Mouse (Mus musculus) cerebellum, postnatal 4 days (tissue): ENCODE measurements at regions not wholly inside any gene's neighbourhood (a gene's known extent, or its start where the extent isn't known, plus 50 kb on each side); places are given as distances from the start of the nearest gene placed in this dataset.

Source experiments
- DNase-seq, 2 experiments: peaks; one replicate each; pipeline ENCODE4 v3.0.0; 2022; ENCODE audit warnings: low spot score in 2 of 2, mixed read lengths in 1 of 2

DNA sequence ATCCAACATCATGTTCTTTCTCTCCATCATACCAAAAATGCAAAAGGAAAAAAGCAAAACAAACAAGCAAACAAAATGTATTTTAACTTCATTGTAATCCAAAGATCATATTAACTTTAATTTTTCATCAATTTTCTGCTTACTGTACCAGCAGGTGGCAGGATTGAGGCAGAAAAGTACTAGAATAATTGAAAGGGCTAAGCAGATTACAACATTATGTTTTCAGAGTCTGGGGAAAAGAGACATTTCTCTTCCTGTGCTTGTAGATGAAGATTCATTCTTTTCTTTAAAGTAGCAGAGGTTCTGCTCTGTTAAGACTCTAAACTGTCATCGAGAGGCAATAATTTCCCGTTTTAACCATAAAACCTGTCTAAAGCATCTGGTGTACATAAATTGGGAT, 394.7 kb upstream of the Slitrk6 start:
- DNase-seq: peak in 1 of 2 experiments; percentile 36

DNA sequence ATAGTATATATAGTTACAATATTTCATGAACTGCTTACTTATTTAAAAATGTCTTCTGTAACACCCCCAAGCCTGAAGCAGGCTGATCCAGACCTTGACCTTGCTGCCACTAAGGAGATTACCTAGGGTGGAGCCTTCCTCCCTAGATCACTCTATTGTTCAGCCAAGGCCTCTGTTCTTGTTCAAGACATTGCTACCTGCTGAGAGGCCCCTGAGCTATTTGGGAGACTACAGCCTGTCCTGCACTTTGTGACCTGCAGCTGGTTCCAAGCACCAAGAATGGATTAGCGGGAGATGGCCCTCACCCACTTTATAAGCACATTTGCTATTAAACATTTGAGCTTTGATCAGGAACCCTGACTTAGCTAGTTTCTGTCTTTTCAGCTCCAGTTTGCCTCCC, 361.7 kb upstream of the Slitrk6 start:
- no peak for DNase-seq

DNA sequence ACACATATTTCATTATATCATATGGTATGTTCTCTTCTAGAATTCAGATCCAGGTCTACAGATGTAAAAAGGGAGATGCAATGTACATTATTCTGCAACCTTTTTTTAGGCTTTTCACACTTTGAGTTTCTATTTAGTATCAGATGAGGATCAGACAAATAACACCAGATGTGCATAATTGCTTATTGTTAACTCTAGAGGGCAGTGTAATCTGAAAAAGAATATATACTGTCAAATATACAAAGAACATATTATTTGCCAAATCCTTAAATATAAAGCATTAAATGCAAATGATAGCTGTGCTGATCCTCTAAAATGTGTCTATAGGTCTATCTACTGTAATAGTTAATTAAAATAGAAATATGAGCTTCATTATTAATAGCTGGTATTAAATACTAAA, 348.6 kb upstream of the Slitrk6 start:
- DNase-seq: no peak

DNA sequence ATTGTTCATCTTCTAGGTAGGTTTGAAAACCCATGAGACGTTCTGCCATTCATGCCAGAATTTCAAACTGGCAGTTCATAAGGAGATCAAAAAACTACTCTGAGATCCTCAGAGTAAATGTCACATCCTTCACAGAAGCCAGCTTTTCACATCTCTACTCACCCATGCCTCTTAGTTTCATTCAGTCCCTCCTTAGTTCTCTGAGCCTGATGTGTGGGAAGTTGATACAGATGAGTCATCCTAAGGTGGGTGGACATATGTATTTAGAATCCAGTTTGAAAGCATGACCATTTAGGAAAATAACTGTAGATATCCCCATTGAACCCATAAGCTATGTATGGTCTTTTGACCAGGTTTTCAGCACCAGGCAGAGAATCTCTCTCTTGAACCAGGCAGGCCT, 345.3 kb upstream of the Slitrk6 start:
- DNase-seq: no peak

DNA sequence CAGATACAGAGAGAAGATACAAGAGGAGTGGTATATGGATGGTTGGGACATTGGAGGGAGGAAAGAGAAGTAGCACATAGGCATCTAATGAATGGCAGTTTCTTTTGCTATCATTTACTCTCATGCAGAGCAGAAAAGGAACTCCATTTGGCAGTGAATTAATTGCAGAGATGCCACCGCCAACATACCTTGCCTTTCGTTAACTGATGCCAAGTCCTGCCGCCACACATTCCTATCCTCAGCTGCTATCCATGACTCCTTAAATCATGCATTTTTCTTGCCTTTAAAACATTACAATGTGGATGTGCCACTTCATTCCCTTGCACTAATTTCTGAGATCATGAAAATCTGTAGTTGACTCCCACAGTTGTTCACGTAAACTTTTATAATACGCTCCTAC, 341.3 kb upstream of the Slitrk6 start:
- no peak for DNase-seq

DNA sequence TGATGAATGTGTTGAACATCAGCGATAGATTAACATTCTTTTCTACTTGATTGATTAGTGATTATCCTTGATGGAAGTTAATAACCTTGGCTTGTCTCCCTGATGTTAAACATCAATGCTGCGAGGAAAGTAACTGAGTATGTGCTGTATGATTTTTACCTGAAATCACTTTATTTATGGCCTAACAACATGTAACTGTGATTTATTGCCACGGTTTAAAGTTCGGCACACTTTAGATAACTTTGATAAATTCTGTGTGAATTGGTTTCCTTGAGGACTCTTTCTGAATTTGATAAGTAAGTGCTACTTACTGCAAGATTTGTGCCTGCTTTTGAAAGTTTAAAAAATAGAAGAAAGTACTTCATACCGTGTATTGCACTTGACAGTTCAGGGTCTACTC, 319.6 kb upstream of the Slitrk6 start:
- DNase-seq: no peak

DNA sequence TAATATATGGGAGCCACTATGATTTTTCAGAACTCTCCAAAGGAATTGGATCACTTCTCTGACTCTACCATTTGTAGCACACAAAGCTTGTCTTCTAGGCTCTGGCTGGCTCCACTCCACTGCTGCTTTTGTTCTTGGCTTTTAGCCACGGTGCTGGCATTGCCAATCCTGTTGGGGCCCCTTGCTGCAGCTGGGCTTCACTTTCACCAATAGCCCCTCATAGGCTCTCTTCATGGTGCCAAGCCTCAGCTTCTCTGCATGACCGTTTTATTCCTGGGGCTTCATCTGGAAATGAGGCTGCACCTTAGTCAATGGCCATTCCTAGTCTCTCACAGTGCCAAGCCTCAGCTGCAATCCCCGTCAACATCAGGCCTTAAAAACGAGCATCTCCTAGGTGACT, 318.6 kb upstream of the Slitrk6 start:
- DNase-seq: peak in 1 of 2 experiments; percentile 21
